Mouse (Mus musculus): ENCODE results near the gene Ephx1.
"Not testable (repeated sequence)": the region's sequence is repeated elsewhere in the genome, so short reads cannot be mapped to it uniquely, and the experiment has no call there.

The Ephx1 gene

GRCm38 (mm10) chr1:181013446-181013845, 7.3 kb downstream of the Ephx1 start:
- no peak for DNase-seq (ENCODE audit: low spot score)

- DNase-seq (ENCODE audit: low spot score): no peak
Measured at GRCm38 (mm10) chr1:181012416-181012815, 8.3 kb downstream of the Ephx1 start.

GRCm38 (mm10) chr1:181011601-181012000, 9.1 kb downstream of the Ephx1 start:
- no peak for DNase-seq (ENCODE audit: low spot score)

- peak; percentile 52 for DNase-seq (ENCODE audit: low spot score)
Measured at GRCm38 (mm10) chr1:181010171-181010932, 10.4 kb downstream of the Ephx1 start.

- peak; percentile 71 for DNase-seq (ENCODE audit: low spot score)
Measured at GRCm38 (mm10) chr1:181009754-181010153, 10.9 kb downstream of the Ephx1 start.

- DNase-seq (ENCODE audit: low spot score): no peak
Measured at GRCm38 (mm10) chr1:181009011-181009590, 11.6 kb downstream of the Ephx1 start.

GRCm38 (mm10) chr1:181008266-181008665, 12.4 kb downstream of the Ephx1 start:
- no peak for DNase-seq (ENCODE audit: low spot score)

- no peak for DNase-seq (ENCODE audit: low spot score)
Measured at GRCm38 (mm10) chr1:181007831-181008230, 12.9 kb downstream of the Ephx1 start.

- no peak for DNase-seq (ENCODE audit: low spot score)
Measured at GRCm38 (mm10) chr1:181005331-181005730, 15.4 kb downstream of the Ephx1 start.

- DNase-seq (ENCODE audit: low spot score): no peak
Measured at GRCm38 (mm10) chr1:181003790-181004189, 16.9 kb downstream of the Ephx1 start.

- no peak for DNase-seq (ENCODE audit: low spot score)
Measured at GRCm38 (mm10) chr1:181001621-181002020, 19.1 kb downstream of the Ephx1 start.

GRCm38 (mm10) chr1:181001217-181001616, 19.5 kb downstream of the Ephx1 start:
- no peak for DNase-seq (ENCODE audit: low spot score)

GRCm38 (mm10) chr1:181000501-181001092, 20.1 kb downstream of the Ephx1 start:
- no peak for DNase-seq (ENCODE audit: low spot score)

GRCm38 (mm10) chr1:180992142-180992541, 28.6 kb downstream of the Ephx1 start:
- no peak for DNase-seq (ENCODE audit: low spot score)

GRCm38 (mm10) chr1:180990671-180991070, 30.0 kb downstream of the Ephx1 start:
- DNase-seq (ENCODE audit: low spot score): no peak

- DNase-seq (ENCODE audit: low spot score): peak; percentile 45
Measured at GRCm38 (mm10) chr1:180987759-180988158, 32.9 kb downstream of the Ephx1 start.

GRCm38 (mm10) chr1:180986701-180987100, 34.0 kb downstream of the Ephx1 start:
- DNase-seq (ENCODE audit: low spot score): no peak

GRCm38 (mm10) chr1:180981298-180982046, 39.2 kb downstream of the Ephx1 start:
- not testable (repeated sequence) for DNase-seq (ENCODE audit: low spot score)

- no peak for DNase-seq (ENCODE audit: low spot score)
Measured at GRCm38 (mm10) chr1:180980464-180980863, 40.2 kb downstream of the Ephx1 start.

GRCm38 (mm10) chr1:180979484-180980251, 41.0 kb downstream of the Ephx1 start:
- DNase-seq (ENCODE audit: low spot score): no peak

GRCm38 (mm10) chr1:180976110-180976679, 44.5 kb downstream of the Ephx1 start:
- DNase-seq (ENCODE audit: low spot score): no peak

Measured in ovary, adult 18-20 months (tissue).